Mouse (Mus musculus) myocyte (in vitro differentiated cells): ENCODE data around the gene Kif2c. TPM values are rescaled to one million over a fixed set of nuclear protein-coding genes. Genes with fewer than 3 reads are reported as not detected.

Source experiments
- H3K27me3 ChIP-seq: one replicate; pipeline ENCODE4 v1.6.1; 2011; ENCODE audit not compliant: control insufficient read depth, insufficient read depth, insufficient read length
- H3K36me3 ChIP-seq: one replicate; pipeline ENCODE4 v1.6.1; 2011; ENCODE audit not compliant: control insufficient read depth, insufficient read depth
- H3K4me2 ChIP-seq: one replicate; pipeline ENCODE4 v1.6.1; 2011; ENCODE audit warnings: low read depth, control low read depth
- H3K4me3 ChIP-seq: one replicate; pipeline ENCODE4 v1.5.1; 2011; ENCODE audit warnings: mild to moderate bottlenecking, control low read depth, moderate library complexity
- H3K79me2 ChIP-seq: one replicate; pipeline ENCODE4 v1.6.1; 2011; ENCODE audit not compliant: control insufficient read depth, insufficient read depth
- H3ac ChIP-seq: one replicate; pipeline ENCODE4 v1.6.1; 2011; ENCODE audit not compliant: control insufficient read depth, insufficient read length
- CEBPB ChIP-seq: IDR thresholded peaks from 2 replicates; pipeline ENCODE4 v1.6.1; 2011; ENCODE audit warnings: mild to moderate bottlenecking, moderate library complexity; ENCODE audit not compliant: poor library complexity, insufficient read depth, severe bottlenecking
- E2F4 ChIP-seq: IDR thresholded peaks from one replicate; pipeline ENCODE4 v1.6.1; 2011; ENCODE audit warnings: mild to moderate bottlenecking, control low read depth, moderate library complexity; ENCODE audit not compliant: insufficient read depth
- MAX ChIP-seq: IDR thresholded peaks from one replicate; pipeline ENCODE4 v1.6.1; 2011; ENCODE audit warnings: low read depth, mild to moderate bottlenecking, control low read depth
- MYOD1 ChIP-seq, 3 experiments: IDR thresholded peaks; one replicate each; pipeline ENCODE4 v1.6.1; 2011; ENCODE audit warnings: control low read depth in 2 of 3, low read depth in 2 of 3, mild to moderate bottlenecking in 2 of 3, moderate library complexity in 1 of 3; ENCODE audit not compliant: insufficient read length in 2 of 3, control insufficient read depth in 1 of 3
- MYOG ChIP-seq, 3 experiments: IDR thresholded peaks; one replicate each; pipeline ENCODE4 v1.6.1; 2011; ENCODE audit warnings: control low read depth in 2 of 3, low read depth in 2 of 3, mild to moderate bottlenecking in 2 of 3; ENCODE audit not compliant: insufficient read length in 2 of 3, control insufficient read depth in 1 of 3, insufficient read depth in 1 of 3
- POLR2A ChIP-seq: IDR thresholded peaks from one replicate; pipeline ENCODE4 v1.6.1; 2011; ENCODE audit warnings: low read depth, mild to moderate bottlenecking, control low read depth, moderate library complexity; ENCODE audit not compliant: insufficient read length
- POLR2AphosphoS2 ChIP-seq: IDR thresholded peaks from one replicate; pipeline ENCODE4 v1.6.1; 2011; ENCODE audit warnings: low read depth, control low read depth; ENCODE audit not compliant: insufficient read length
- REST ChIP-seq: IDR thresholded peaks from one replicate; pipeline ENCODE4 v1.6.1; 2011; ENCODE audit warnings: mild to moderate bottlenecking, control low read depth, moderate library complexity; ENCODE audit not compliant: insufficient read depth, insufficient read length
- SRF ChIP-seq: IDR thresholded peaks from one replicate; pipeline ENCODE4 v1.6.1; 2011; ENCODE audit warnings: low read depth; ENCODE audit not compliant: control insufficient read depth, insufficient read length
- TCF12 ChIP-seq: IDR thresholded peaks from one replicate; pipeline ENCODE4 v1.6.1; 2011; ENCODE audit warnings: mild to moderate bottlenecking, control low read depth; ENCODE audit not compliant: poor library complexity, insufficient read depth, severe bottlenecking
- TCF3 ChIP-seq: IDR thresholded peaks from one replicate; pipeline ENCODE4 v1.6.1; 2011; ENCODE audit warnings: low read depth, control low read depth; ENCODE audit not compliant: insufficient read length
- polyA plus RNA-seq: library from polyadenylated mRNA; unstranded; fragments of >200 nt; fragmentation: generic; extraction: Trizol; gene quantifications from one replicate; pipeline ENCODE4 v1.2.1, GENCODE M21; 2012; ENCODE audit warnings: missing spikeins

Kif2c gene
- polyA plus RNA-seq, 1 experiment, result 18.5 TPM

GRCm38 (mm10) chr4:117151416-117151815, 31.0 kb downstream of the Kif2c start:
- Histone ChIP-seq H3ac (no peak overlapping the region), H3K27me3 (no peaks in the 10 kb centered on the region), H3K36me3 (peaks cover 43% of the 10 kb centered on the region), H3K4me2 (no peak overlapping the region), H3K79me2 (peaks cover 36% of the 10 kb centered on the region), H3K4me3 (no peak overlapping the region)
- TF ChIP-seq POLR2A, result peak; percentile 4
- TF ChIP-seq TCF3, result no peak
- TF ChIP-seq POLR2AphosphoS2, result peak; percentile 72

GRCm38 (mm10) chr4:117150212-117150733, 32.2 kb downstream of the Kif2c start:
- Histone ChIP-seq H3K79me2 (peaks cover 30% of the 10 kb centered on the region), H3K27me3 (no peaks in the 10 kb centered on the region), H3K4me2 (no peak overlapping the region), H3ac (no peak overlapping the region), H3K36me3 (peaks cover 43% of the 10 kb centered on the region), H3K4me3 (no peak overlapping the region)
- TF ChIP-seq POLR2A, result peak; percentile 34
- no peak for TF ChIP-seq TCF3
- peak; percentile 78 for TF ChIP-seq POLR2AphosphoS2

GRCm38 (mm10) chr4:117149291-117150211, 32.9 kb downstream of the Kif2c start:
- no peak overlapping the region for H3K4me3 ChIP-seq
- H3K27me3 ChIP-seq, result no peaks in the 10 kb centered on the region
- H3ac ChIP-seq, result no peak overlapping the region
- no peak overlapping the region for H3K4me2 ChIP-seq
- peaks cover 23% of the 10 kb centered on the region for H3K79me2 ChIP-seq
- TF ChIP-seq CEBPB (no peak), POLR2AphosphoS2 (peak; percentile 88), POLR2A (peak; percentile 33)
- H3K36me3 ChIP-seq, result peaks cover 40% of the 10 kb centered on the region

GRCm38 (mm10) chr4:117148815-117149214, 33.6 kb downstream of the Kif2c start:
- Histone ChIP-seq H3K79me2 (peaks cover 15% of the 10 kb centered on the region), H3K4me3 (no peak overlapping the region), H3K36me3 (peaks cover 34% of the 10 kb centered on the region), H3K27me3 (no peaks in the 10 kb centered on the region), H3ac (no peak overlapping the region), H3K4me2 (no peak overlapping the region)
- TF ChIP-seq POLR2A, result peak; percentile 52
- TF ChIP-seq POLR2AphosphoS2, result peak; percentile 93
- TF ChIP-seq E2F4, result no peak

GRCm38 (mm10) chr4:117148047-117148713, 34.3 kb downstream of the Kif2c start:
- peak in 1 of 3 experiments; percentile 3 for TF ChIP-seq MYOG (IDR thresholded peaks at IDR 0.05; ENCODE audit: control insufficient read depth in 1 of 3, insufficient read depth in 1 of 3, insufficient read length in 2 of 3, low read depth in 2 of 3)
- peak; percentile 87 for TF ChIP-seq POLR2AphosphoS2
- no peak for TF ChIP-seq SRF
- no peak for TF ChIP-seq TCF12
- no peak for TF ChIP-seq MAX
- TF ChIP-seq MYOD1 (IDR thresholded peaks at IDR 0.05; ENCODE audit: control insufficient read depth in 1 of 3, insufficient read length in 2 of 3, low read depth in 2 of 3), result no peak
- no peak for TF ChIP-seq REST
- TF ChIP-seq TCF3, result no peak
- H3K4me3 ChIP-seq, result no peak overlapping the region
- peaks cover 9% of the 10 kb centered on the region for H3K79me2 ChIP-seq
- H3K36me3 ChIP-seq, result peaks cover 28% of the 10 kb centered on the region
- H3K27me3 ChIP-seq, result no peaks in the 10 kb centered on the region
- H3K4me2 ChIP-seq, result no peak overlapping the region
- no peak overlapping the region for H3ac ChIP-seq
